Mouse (Mus musculus) 416B (cell line): ENCODE data around the gene Inpp5f.
"Not testable (repeated sequence)": the region's sequence is repeated elsewhere in the genome, so short reads cannot be mapped to it uniquely, and the experiment has no call there.

Source experiments
- DNase-seq: peaks from one replicate; pipeline ENCODE4 v3.0.0; 2011; ENCODE audit warnings: low read depth

The Inpp5f gene

GRCm38 (mm10) chr7:128592936-128593241, 18.2 kb upstream of the Inpp5f start:
- no peak for DNase-seq

DNA sequence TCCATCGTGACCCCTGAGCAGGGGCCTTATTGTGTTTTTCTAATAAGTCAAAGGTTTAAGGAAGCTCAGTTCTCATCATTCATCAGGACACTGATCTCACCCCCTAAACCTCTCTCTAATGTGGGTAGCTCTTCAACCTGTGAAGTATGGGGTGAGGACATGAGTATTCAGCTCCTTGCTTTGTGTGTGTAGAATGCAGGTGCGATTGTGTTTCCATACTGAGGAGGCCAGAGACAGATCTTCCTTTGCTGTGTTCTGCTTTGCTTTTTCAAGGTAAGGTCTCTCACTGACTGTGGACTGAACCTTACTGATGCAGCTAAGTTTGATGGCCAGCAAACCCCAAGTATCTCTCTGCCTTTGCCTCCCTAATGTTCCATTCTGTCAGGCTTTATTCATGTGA, 14.9 kb upstream of the Inpp5f start:
- no peak for DNase-seq

DNA sequence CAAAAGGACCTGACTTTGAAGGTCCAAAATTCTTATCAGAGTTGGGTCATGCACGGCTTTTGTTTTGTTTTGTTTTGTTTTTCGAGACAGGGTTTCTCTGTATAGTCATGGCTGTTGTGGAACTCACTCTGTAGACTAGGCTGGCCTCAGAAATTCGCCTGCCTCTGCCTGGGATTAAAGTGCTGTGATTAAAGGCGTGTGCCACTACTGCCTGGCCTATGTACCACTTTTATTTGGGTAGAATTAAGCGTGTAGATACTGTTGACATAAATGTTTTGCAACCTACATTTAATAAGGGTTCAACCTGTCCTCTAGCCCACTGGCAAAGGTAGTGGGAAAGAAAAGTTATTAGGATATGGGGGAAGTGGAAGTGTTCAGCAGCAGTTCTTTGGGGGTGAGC, 12.1 kb upstream of the Inpp5f start:
- DNase-seq: no peak

- no peak for DNase-seq
Measured at GRCm38 (mm10) chr7:128601826-128602225, 9.3 kb upstream of the Inpp5f start.

DNA sequence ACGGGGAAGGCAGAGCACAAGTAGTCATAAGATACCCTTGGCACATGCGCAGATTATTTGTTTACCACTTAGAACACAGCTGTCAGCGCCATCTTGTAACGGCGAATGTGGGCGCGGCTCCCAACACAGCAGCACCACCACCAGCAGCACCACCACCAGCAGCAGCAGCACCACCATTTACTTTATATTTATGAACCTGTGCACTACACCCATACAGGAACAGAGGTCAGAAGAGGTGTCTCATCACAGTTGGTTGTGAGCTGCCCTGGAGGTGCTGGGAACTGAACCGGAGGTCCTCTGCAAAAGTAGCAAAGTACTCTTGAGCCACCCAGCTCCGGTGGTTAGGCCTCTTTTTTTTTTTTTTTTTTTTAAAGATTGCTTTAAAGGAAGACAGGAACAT, 1.2 kb upstream of the Inpp5f start:
- DNase-seq: not testable (repeated sequence)

- no peak for DNase-seq
Measured at GRCm38 (mm10) chr7:128610490-128610889, 638 bp upstream of the Inpp5f start.

DNA sequence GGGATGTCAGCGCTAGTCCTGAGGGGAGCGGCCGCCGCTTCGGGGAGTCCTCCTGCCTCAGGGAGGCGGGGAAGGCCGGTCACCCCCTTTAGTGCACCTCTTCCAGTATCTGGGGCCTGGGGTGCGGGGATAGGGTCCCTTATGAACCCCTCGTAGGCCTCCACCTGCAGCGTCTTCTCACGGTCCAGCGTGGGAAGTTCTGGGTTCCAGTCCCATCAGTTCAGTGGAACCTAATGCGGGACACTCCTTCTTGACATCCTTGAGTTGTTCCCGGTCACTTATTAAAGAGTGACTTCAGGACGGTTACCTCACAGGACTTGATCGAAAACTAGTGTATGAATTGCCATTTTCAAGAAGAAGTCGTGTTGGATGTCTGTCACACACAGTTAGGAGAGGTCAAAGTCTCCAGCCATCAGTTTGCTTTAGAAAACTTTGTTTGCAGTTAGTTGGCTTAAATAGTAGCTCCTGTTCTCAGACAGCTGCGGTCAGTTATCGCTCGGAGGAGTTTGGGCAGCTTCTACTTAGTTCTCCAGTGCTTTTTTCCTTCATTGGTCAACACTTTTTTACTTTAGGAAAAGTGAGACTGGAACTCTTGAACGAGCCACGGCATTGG, 777 bp downstream of the Inpp5f start:
- peak; percentile 27 for DNase-seq

GRCm38 (mm10) chr7:128612521-128613181, 1.5 kb downstream of the Inpp5f start:
- peak; percentile 29 for DNase-seq

- DNase-seq: peak; percentile 20
Measured at GRCm38 (mm10) chr7:128613578-128613977, 2.5 kb downstream of the Inpp5f start.

- DNase-seq: no peak
Measured at GRCm38 (mm10) chr7:128617587-128617986, 6.5 kb downstream of the Inpp5f start.

DNA sequence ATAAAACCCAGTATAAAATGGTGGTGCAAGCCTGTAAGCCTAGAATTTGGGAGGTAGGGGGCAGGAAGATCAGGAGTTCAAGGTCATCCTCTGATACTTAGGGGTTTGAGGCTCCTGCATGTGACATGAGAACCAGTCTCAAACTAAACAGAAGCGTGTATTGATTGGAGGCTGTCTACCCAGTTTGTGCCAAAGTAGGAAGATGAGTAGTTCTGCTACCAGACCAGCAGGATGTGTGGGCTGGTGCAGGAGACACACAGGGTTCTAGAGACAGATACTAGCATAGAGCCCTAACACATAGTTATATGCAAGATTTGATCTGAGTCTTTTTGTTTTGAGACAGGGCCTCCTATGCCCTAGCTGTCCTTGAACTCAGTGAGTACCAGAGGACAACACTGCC, 9.1 kb downstream of the Inpp5f start:
- DNase-seq: no peak

- peak; percentile 46 for DNase-seq
Measured at GRCm38 (mm10) chr7:128622266-128622961, 11.3 kb downstream of the Inpp5f start.

GRCm38 (mm10) chr7:128622994-128623393, 11.9 kb downstream of the Inpp5f start:
- DNase-seq: no peak

DNA sequence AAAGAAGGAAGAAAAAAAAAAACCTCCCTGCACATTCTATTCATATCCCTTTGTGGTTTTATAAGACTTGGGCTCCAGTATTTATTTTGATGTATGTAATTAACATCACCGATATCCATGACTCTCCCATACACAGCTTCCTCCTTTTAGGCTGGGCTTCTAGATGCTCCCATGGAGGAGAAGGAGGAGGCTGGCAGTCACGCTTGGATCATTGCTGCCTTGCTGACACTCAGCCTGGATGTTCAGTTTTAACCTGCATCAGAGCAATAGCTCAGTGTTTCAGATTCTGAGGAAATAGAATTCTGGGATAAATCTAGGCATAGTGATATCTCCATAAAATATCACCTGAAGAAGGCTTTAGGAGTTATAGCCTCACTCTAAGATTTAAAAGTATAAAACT, 14.3 kb downstream of the Inpp5f start:
- DNase-seq: no peak

GRCm38 (mm10) chr7:128626601-128627000, 15.5 kb downstream of the Inpp5f start:
- DNase-seq: no peak

DNA sequence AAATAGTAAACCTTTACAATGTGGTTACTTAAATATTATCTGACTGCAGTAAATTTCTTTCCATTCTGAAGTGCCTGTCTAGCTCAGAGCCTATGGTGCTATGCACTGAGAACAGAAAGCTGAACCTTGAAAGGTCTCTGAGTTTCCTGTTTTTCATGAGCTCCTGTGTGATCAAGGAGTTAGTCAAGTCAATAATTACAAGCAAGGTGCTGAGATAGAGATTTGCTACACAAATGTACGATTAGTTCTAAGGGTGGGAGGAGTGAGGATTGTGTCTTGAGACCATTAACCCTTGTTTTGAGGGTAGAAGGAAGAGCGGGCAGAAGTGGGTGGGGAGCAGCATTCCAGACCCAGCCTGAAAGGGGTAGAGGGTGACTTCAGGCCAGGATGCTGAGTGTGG, 16.1 kb downstream of the Inpp5f start:
- no peak for DNase-seq

GRCm38 (mm10) chr7:128627723-128628122, 16.6 kb downstream of the Inpp5f start:
- DNase-seq: no peak

DNA sequence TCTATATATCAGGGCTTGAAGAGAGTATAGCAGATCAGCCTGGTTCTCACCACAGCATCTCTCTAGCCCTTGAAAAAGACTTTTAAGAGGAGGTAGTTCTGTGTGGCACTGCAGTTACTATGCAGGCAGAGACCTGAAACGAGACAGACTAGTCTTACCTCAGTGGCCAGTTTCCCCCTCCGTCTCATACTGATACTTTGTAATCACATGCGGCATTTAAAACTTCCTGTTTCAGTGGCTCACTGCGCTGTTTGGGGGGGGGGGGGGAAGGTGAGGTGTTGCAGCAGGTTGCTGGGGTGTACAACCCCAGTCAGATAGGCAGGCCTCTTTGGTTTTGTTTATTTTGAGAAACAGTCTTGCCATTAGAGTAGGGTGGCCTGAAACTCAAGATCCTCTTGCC, 22.0 kb downstream of the Inpp5f start:
- DNase-seq: no peak

DNA sequence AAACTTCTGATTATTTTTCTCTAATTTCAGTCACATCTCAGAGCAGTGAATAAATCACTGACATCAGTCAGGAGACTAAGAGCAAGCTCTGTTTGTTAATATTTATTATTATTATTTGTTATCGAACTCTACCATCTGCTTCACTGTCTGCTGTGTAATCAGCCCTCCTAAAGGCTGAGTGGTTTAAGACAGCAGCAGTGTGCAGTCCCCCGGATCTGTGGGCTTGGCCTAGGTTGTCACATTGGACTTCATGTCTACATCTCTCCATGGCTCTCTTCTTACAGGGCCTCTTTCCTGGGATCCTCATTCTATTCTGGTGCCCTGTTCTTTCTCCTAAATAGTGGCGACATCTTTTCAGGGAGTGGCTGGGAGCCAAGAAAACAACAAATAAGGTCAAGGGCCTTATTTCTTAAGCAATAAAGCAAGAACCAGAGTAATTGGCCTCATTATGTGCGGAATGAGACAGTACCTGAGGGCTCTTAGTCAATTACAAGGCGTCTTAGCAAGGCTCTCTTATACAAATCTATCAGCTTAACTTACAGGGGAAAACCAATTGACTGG, 28.9 kb downstream of the Inpp5f start:
- DNase-seq: no peak

- DNase-seq: no peak
Measured at GRCm38 (mm10) chr7:128641571-128641970, 30.4 kb downstream of the Inpp5f start.

GRCm38 (mm10) chr7:128642386-128642785, 31.3 kb downstream of the Inpp5f start:
- DNase-seq: no peak

GRCm38 (mm10) chr7:128656970-128657369, 45.8 kb downstream of the Inpp5f start:
- no peak for DNase-seq

DNA sequence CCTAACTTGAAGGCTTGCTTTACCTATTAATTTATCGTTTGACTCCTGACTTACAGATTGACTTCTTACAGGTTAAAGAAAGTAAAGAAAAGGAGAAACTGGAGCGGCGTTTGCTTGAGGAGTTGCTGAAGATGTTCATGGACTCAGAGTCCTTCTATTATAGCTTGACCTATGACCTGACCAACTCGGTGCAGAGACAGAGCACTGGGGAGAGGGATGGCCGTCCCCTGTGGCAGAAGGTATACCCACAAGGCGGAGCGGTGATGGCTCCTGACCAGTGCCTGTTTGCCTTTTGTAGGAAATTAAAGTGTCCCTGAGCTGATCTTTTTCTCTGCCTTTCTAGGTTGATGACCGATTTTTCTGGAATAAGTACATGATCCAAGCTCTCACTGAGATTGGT, 52.8 kb downstream of the Inpp5f start:
- DNase-seq: no peak
